Mouse (Mus musculus): ENCODE data around the gene Mmd2.

Gene Mmd2

GRCm38 (mm10) chr5:142608989-142609325 is 357 bp upstream of the Mmd2 start:
- no peak for DNase-seq (ENCODE audit: extremely low spot score)

GRCm38 (mm10) chr5:142605288-142605687 is 3.3 kb downstream of the Mmd2 start:
- no peak for DNase-seq (ENCODE audit: extremely low spot score)

GRCm38 (mm10) chr5:142604379-142604778 is 4.2 kb downstream of the Mmd2 start:
- no peak for DNase-seq (ENCODE audit: extremely low spot score)

- no peak for DNase-seq (ENCODE audit: extremely low spot score)
These were observed 10.8 kb downstream of the Mmd2 start for GRCm38 (mm10) chr5:142597648-142598390.

- no peak for DNase-seq (ENCODE audit: extremely low spot score)
These were observed 11.9 kb downstream of the Mmd2 start for GRCm38 (mm10) chr5:142596723-142597122.

- no peak for DNase-seq (ENCODE audit: extremely low spot score)
These were observed 12.9 kb downstream of the Mmd2 start for GRCm38 (mm10) chr5:142595698-142596097.

GRCm38 (mm10) chr5:142590953-142591616 is 17.5 kb downstream of the Mmd2 start:
- DNase-seq (ENCODE audit: extremely low spot score), result no peak

GRCm38 (mm10) chr5:142583616-142584126 is 24.9 kb downstream of the Mmd2 start:
- DNase-seq (ENCODE audit: extremely low spot score), result no peak

GRCm38 (mm10) chr5:142581517-142581916 is 27.1 kb downstream of the Mmd2 start:
- DNase-seq (ENCODE audit: extremely low spot score), result peak; percentile 65

GRCm38 (mm10) chr5:142578192-142578591 is 30.4 kb downstream of the Mmd2 start:
- DNase-seq (ENCODE audit: extremely low spot score), result no peak

- DNase-seq (ENCODE audit: extremely low spot score), result no peak
These were observed 31.8 kb downstream of the Mmd2 start for GRCm38 (mm10) chr5:142576832-142577231.

- DNase-seq (ENCODE audit: extremely low spot score), result no peak
These were observed 34.1 kb downstream of the Mmd2 start for GRCm38 (mm10) chr5:142574323-142575057.

- no peak for DNase-seq (ENCODE audit: extremely low spot score)
These were observed 44.0 kb downstream of the Mmd2 start for GRCm38 (mm10) chr5:142564606-142565005.

- DNase-seq (ENCODE audit: extremely low spot score), result no peak
These were observed 48.3 kb downstream of the Mmd2 start for GRCm38 (mm10) chr5:142560261-142560660.

- DNase-seq (ENCODE audit: extremely low spot score), result peak; percentile 80
These were observed 51.1 kb downstream of the Mmd2 start for GRCm38 (mm10) chr5:142557397-142558067.

- DNase-seq (ENCODE audit: extremely low spot score), result no peak
These were observed 51.9 kb downstream of the Mmd2 start for GRCm38 (mm10) chr5:142556721-142557120.

- DNase-seq (ENCODE audit: extremely low spot score), result no peak
These were observed 52.7 kb downstream of the Mmd2 start for GRCm38 (mm10) chr5:142555866-142556265.

GRCm38 (mm10) chr5:142550706-142551652 is 57.6 kb downstream of the Mmd2 start, which contains the start of gene Radil:
Radil (minus strand) TSS chr5:142551098.
- peak; percentile 98 for DNase-seq (ENCODE audit: extremely low spot score)

GRCm38 (mm10) chr5:142549961-142550705 is 58.5 kb downstream of the Mmd2 start:
- DNase-seq (ENCODE audit: extremely low spot score), result peak; percentile 71

GRCm38 (mm10) chr5:142549441-142549840 is 59.2 kb downstream of the Mmd2 start:
- DNase-seq (ENCODE audit: extremely low spot score), result no peak
